Mouse (Mus musculus) heart, postnatal 0 days (tissue): ENCODE data around the gene Nfkb1.

Experiments used
- CTCF ChIP-seq: IDR thresholded peaks from 2 replicates; pipeline ENCODE4 v1.5.1; 2016; ENCODE audit warnings: antibody characterized with exemption, control low read depth, low read depth
- EP300 ChIP-seq: IDR thresholded peaks from 2 replicates; pipeline ENCODE4 v1.6.1; 2016; ENCODE audit warnings: antibody characterized with exemption, low read depth

DNA sequence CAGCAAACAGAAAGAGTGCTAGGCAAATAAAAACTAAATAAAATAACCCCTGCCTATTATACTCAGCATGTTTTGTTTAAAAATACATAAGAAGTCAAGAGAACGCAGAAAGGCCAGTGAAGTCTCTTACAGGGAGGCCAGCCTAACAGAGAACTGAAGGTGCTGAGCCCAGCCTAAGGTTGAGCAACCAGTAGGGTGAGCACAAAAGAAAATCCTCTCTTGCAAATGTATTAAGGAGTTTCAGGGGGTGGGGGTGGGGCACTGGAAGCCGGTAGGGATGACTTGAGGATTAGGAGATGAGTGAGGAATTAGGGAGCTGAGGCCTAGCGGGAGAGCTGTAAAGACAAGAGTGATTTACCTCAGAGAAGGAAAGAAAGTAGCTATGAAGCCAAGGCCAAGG is 9.1 kb downstream of the Nfkb1 start:
- no peak for TF ChIP-seq CTCF
- no peak for TF ChIP-seq EP300
